Mouse (Mus musculus): ENCODE measurements around the gene Gm29289. TPM values are rescaled to one million over a fixed set of nuclear protein-coding genes. Genes with fewer than 3 reads are reported as not detected.
"Not testable (repeated sequence)": the region's sequence is repeated elsewhere in the genome, so short reads cannot be mapped to it uniquely, and the experiment has no call there.

The Gm29289 gene
- polyA plus RNA-seq (2014; fragmentation: Nextera tagmentation; extraction: Ambion mirVana), result not detected in 2 replicates

- not testable (repeated sequence) for H3K36me3 ChIP-seq (replicated peaks; ENCODE audit: control insufficient read depth, insufficient read depth, low read depth, low read length); ATAC-seq (replicated peaks; ENCODE audit: insufficient number of reproducible peaks, low FRiP score, low TSS enrichment, low read depth); H3K27ac ChIP-seq (replicated peaks; ENCODE audit: low read depth, low read length); H3K4me1 ChIP-seq (ENCODE audit: control insufficient read depth, insufficient read depth, low read length); H3K9ac ChIP-seq (replicated peaks; ENCODE audit: low read length); H3K9me3 ChIP-seq (replicated peaks; ENCODE audit: control insufficient read depth, low read length); H3K27me3 ChIP-seq (ENCODE audit: control insufficient read depth, insufficient read depth, low read length); H3K4me3 ChIP-seq (ENCODE audit: low read depth, low read length); H3K4me2 ChIP-seq (ENCODE audit: low read depth, low read length); DNase-seq (ENCODE audit: low spot score)
- no CpG with 5 or more reads among the region's 9 CpGs for WGBS
These were observed at the start of gene Gm29289 for GRCm38 (mm10) chrY:2932282-2932681. Gm29289 (plus strand) TSS chrY:2932582.

- ATAC-seq (replicated peaks; ENCODE audit: insufficient number of reproducible peaks, low FRiP score, low TSS enrichment, low read depth); H3K36me3 ChIP-seq (replicated peaks; ENCODE audit: control insufficient read depth, insufficient read depth, low read depth, low read length); H3K9me3 ChIP-seq (replicated peaks; ENCODE audit: control insufficient read depth, low read length); H3K4me3 ChIP-seq (ENCODE audit: low read depth, low read length); H3K4me2 ChIP-seq (ENCODE audit: low read depth, low read length); H3K27ac ChIP-seq (replicated peaks; ENCODE audit: low read depth, low read length); H3K9ac ChIP-seq (replicated peaks; ENCODE audit: low read length); H3K4me1 ChIP-seq (ENCODE audit: control insufficient read depth, insufficient read depth, low read length); DNase-seq (ENCODE audit: low spot score); H3K27me3 ChIP-seq (ENCODE audit: control insufficient read depth, insufficient read depth, low read length): not testable (repeated sequence)
- WGBS, result no CpG with 5 or more reads among the region's 9 CpGs
These were observed 31.7 kb upstream of the Gm29289 start, which contains the start of gene Gm10352 for GRCm38 (mm10) chrY:2900689-2901088. Gm10352 (plus strand) TSS chrY:2900989.

Other genes starting within 250 kb of the Gm29289 start
- gene H2al2b, start 211.9 kb upstream of the Gm29289 start, polyA plus RNA-seq (2014; fragmentation: Nextera tagmentation; extraction: Ambion mirVana), result not detected in 2 replicates
- gene Gm4064, start 136.4 kb upstream of the Gm29289 start, polyA plus RNA-seq (2014; fragmentation: Nextera tagmentation; extraction: Ambion mirVana), result not detected in 2 replicates
- gene Rbmy, start 101.9 kb upstream of the Gm29289 start, polyA plus RNA-seq (2014; fragmentation: Nextera tagmentation; extraction: Ambion mirVana), result not detected in 2 replicates
- not detected in 2 replicates for gene Gm10256, start 101.9 kb upstream of the Gm29289 start, polyA plus RNA-seq (2014; fragmentation: Nextera tagmentation; extraction: Ambion mirVana)
- not detected in 2 replicates for gene Gm10352, start 31.6 kb upstream of the Gm29289 start, polyA plus RNA-seq (2014; fragmentation: Nextera tagmentation; extraction: Ambion mirVana)